Mouse (Mus musculus): Measurements from ENCODE around the gene Acd. TPM values are rescaled to one million over a fixed set of nuclear protein-coding genes. Genes with fewer than 3 reads are reported as not detected.

The Acd gene
- 95.6 and 97.6 TPM in 2 replicates for polyA plus RNA-seq (2015; fragmentation: Nextera tagmentation; extraction: Ambion mirVana)

GRCm38 (mm10) chr8:105700966-105701824 lies at the start of gene Acd, which contains the start of gene Pard6a:
Gene Acd, minus strand, starts transcription at chr8:105701102.
Gene Pard6a, plus strand, starts transcription at chr8:105701148.
- H3K4me1 ChIP-seq (ENCODE audit: control insufficient read depth, insufficient read depth, low read length), result peaks cover 18% of the 10 kb centered on the region
- H3K9ac ChIP-seq (ENCODE audit: low read depth, low read length), result peak within 1 kb of the TSS; percentile 76
- H3K9me3 ChIP-seq (replicated peaks; ENCODE audit: control insufficient read depth, low read length, poor library complexity, severe bottlenecking), result no peaks in the 10 kb centered on the region
- no peaks in the 10 kb centered on the region for H3K27me3 ChIP-seq (ENCODE audit: control insufficient read depth, insufficient read depth, low read depth, low read length)
- H3K4me2 ChIP-seq (ENCODE audit: low read length), result peak within 1 kb of the TSS; percentile 99
- peaks cover 24% of the 10 kb centered on the region for H3K36me3 ChIP-seq (ENCODE audit: control insufficient read depth, insufficient read depth, low read length)
- peak within 1 kb of the TSS; percentile 76 for H3K4me3 ChIP-seq (ENCODE audit: low read depth, low read length)
- H3K27ac ChIP-seq (ENCODE audit: low read length), result peak within 1 kb of the TSS; percentile 94
- peak; percentile 75 for ATAC-seq
- WGBS, result under 1% methylated on average over 59 of the region's 60 CpGs

DNA sequence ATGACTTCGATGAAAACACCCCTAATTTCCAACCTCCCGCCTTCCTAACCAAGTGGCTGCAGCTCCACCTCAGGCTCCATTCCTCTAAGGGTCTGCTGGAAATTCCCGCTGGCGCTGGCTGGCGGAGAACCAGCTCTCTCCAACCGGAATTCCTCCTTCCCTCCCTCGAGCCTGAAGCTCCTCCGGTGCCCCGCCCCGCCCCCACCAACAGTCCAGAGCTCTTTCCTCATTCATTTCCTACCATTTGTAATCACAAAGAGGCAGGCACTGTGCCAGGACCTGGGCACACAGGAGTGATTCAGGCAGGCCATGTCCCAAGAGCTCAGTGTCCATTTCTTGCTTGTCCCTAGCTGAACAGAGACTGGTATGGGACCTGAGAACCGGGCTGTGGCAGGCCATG lies 49.7 kb upstream of the Acd start:
- H3K9me3 ChIP-seq (replicated peaks; ENCODE audit: control insufficient read depth, low read length, poor library complexity, severe bottlenecking), result no peaks in the 10 kb centered on the region
- H3K27ac ChIP-seq (ENCODE audit: low read length), result peak overlapping the region; percentile 43
- no peaks in the 10 kb centered on the region for H3K36me3 ChIP-seq (ENCODE audit: control insufficient read depth, insufficient read depth, low read length)
- H3K4me3 ChIP-seq (ENCODE audit: low read depth, low read length), result no peak overlapping the region
- peak overlapping the region; percentile 28; the same call in 1 of the 2 replicates for H3K9ac ChIP-seq (ENCODE audit: low read depth, low read length)
- 11% methylated on average over 11 of the region's 11 CpGs for WGBS
- 0 out of 2 replicates have a peak, but pooled peaks have one; percentile 20 for ATAC-seq
- H3K4me1 ChIP-seq (ENCODE audit: control insufficient read depth, insufficient read depth, low read length), result peaks cover 45% of the 10 kb centered on the region
- peak overlapping the region; percentile 33 for H3K4me2 ChIP-seq (ENCODE audit: low read length)
- no peaks in the 10 kb centered on the region for H3K27me3 ChIP-seq (ENCODE audit: control insufficient read depth, insufficient read depth, low read depth, low read length)

- H3K27me3 ChIP-seq (ENCODE audit: control insufficient read depth, insufficient read depth, low read depth, low read length), result no peaks in the 10 kb centered on the region
- no peak overlapping the region for H3K4me3 ChIP-seq (ENCODE audit: low read depth, low read length)
- H3K9me3 ChIP-seq (replicated peaks; ENCODE audit: control insufficient read depth, low read length, poor library complexity, severe bottlenecking), result no peaks in the 10 kb centered on the region
- H3K27ac ChIP-seq (ENCODE audit: low read length), result no peak overlapping the region
- no peak for ATAC-seq
- no peak overlapping the region for H3K9ac ChIP-seq (ENCODE audit: low read depth, low read length)
- H3K4me2 ChIP-seq (ENCODE audit: low read length), result no peak overlapping the region
- H3K4me1 ChIP-seq (ENCODE audit: control insufficient read depth, insufficient read depth, low read length), result 0 out of 2 replicates have a peak, but pooled peaks cover 3% of the 10 kb centered on the region
- 92% methylated on average over 4 of the region's 4 CpGs for whole genome bisulfite sequencing
- no peaks in the 10 kb centered on the region for H3K36me3 ChIP-seq (ENCODE audit: control insufficient read depth, insufficient read depth, low read length)
Observed at GRCm38 (mm10) chr8:105743301-105743700, 42.4 kb upstream of the Acd start.

GRCm38 (mm10) chr8:105739216-105739615 lies 38.3 kb upstream of the Acd start:
- H3K27me3 ChIP-seq (ENCODE audit: control insufficient read depth, insufficient read depth, low read depth, low read length), result no peaks in the 10 kb centered on the region
- no peaks in the 10 kb centered on the region for H3K36me3 ChIP-seq (ENCODE audit: control insufficient read depth, insufficient read depth, low read length)
- WGBS, result 96% methylated on average over 5 of the region's 5 CpGs
- H3K9ac ChIP-seq (ENCODE audit: low read depth, low read length), result no peak overlapping the region
- H3K9me3 ChIP-seq (replicated peaks; ENCODE audit: control insufficient read depth, low read length, poor library complexity, severe bottlenecking), result no peaks in the 10 kb centered on the region
- H3K4me3 ChIP-seq (ENCODE audit: low read depth, low read length), result no peak overlapping the region
- H3K4me1 ChIP-seq (ENCODE audit: control insufficient read depth, insufficient read depth, low read length), result no peaks in the 10 kb centered on the region
- no peak for ATAC-seq
- no peak overlapping the region for H3K27ac ChIP-seq (ENCODE audit: low read length)
- H3K4me2 ChIP-seq (ENCODE audit: low read length), result no peak overlapping the region

- no peaks in the 10 kb centered on the region for H3K27me3 ChIP-seq (ENCODE audit: control insufficient read depth, insufficient read depth, low read depth, low read length)
- no peaks in the 10 kb centered on the region for H3K9me3 ChIP-seq (replicated peaks; ENCODE audit: control insufficient read depth, low read length, poor library complexity, severe bottlenecking)
- H3K27ac ChIP-seq (ENCODE audit: low read length), result no peak overlapping the region
Observed at GRCm38 (mm10) chr8:105732186-105732585, 31.3 kb upstream of the Acd start.

GRCm38 (mm10) chr8:105727397-105728124 lies 26.7 kb upstream of the Acd start:
- WGBS, result 86% methylated on average over 18 of the region's 18 CpGs
- Histone ChIP-seq H3K27me3 (ENCODE audit: control insufficient read depth, insufficient read depth, low read depth, low read length) (no peaks in the 10 kb centered on the region), H3K4me2 (ENCODE audit: low read length) (no peak overlapping the region), H3K9me3 (replicated peaks; ENCODE audit: control insufficient read depth, low read length, poor library complexity, severe bottlenecking) (no peaks in the 10 kb centered on the region), H3K36me3 (ENCODE audit: control insufficient read depth, insufficient read depth, low read length) (peaks cover 30% of the 10 kb centered on the region), H3K4me3 (ENCODE audit: low read depth, low read length) (no peak overlapping the region), H3K4me1 (ENCODE audit: control insufficient read depth, insufficient read depth, low read length) (no peaks in the 10 kb centered on the region), H3K27ac (ENCODE audit: low read length) (no peak overlapping the region; the same call in 1 of the 2 replicates), H3K9ac (ENCODE audit: low read depth, low read length) (no peak overlapping the region)
- no peak for ATAC-seq

More at GRCm38 (mm10) chr8:105732186-105732585, 31.3 kb upstream of the Acd start:
- 95% methylated on average over 5 of the region's 5 CpGs for whole genome bisulfite sequencing
- no peak overlapping the region for H3K4me2 ChIP-seq (ENCODE audit: low read length)
- no peak overlapping the region for H3K4me3 ChIP-seq (ENCODE audit: low read depth, low read length)
- peaks cover 11% of the 10 kb centered on the region for H3K36me3 ChIP-seq (ENCODE audit: control insufficient read depth, insufficient read depth, low read length)
- H3K4me1 ChIP-seq (ENCODE audit: control insufficient read depth, insufficient read depth, low read length), result no peaks in the 10 kb centered on the region
- no peak overlapping the region for H3K9ac ChIP-seq (ENCODE audit: low read depth, low read length)
- no peak for ATAC-seq

GRCm38 (mm10) chr8:105725726-105726125 lies 24.8 kb upstream of the Acd start:
- no peaks in the 10 kb centered on the region for H3K27me3 ChIP-seq (ENCODE audit: control insufficient read depth, insufficient read depth, low read depth, low read length)
- H3K9me3 ChIP-seq (replicated peaks; ENCODE audit: control insufficient read depth, low read length, poor library complexity, severe bottlenecking), result no peaks in the 10 kb centered on the region
- no peak for ATAC-seq
- no peak overlapping the region for H3K27ac ChIP-seq (ENCODE audit: low read length)
- peaks cover 26% of the 10 kb centered on the region for H3K36me3 ChIP-seq (ENCODE audit: control insufficient read depth, insufficient read depth, low read length)
- no peak overlapping the region for H3K4me2 ChIP-seq (ENCODE audit: low read length)
- WGBS, result 85% methylated on average over 5 of the region's 5 CpGs
- H3K4me1 ChIP-seq (ENCODE audit: control insufficient read depth, insufficient read depth, low read length), result no peaks in the 10 kb centered on the region
- no peak overlapping the region for H3K4me3 ChIP-seq (ENCODE audit: low read depth, low read length)
- H3K9ac ChIP-seq (ENCODE audit: low read depth, low read length), result no peak overlapping the region

- Histone ChIP-seq H3K4me3 (ENCODE audit: low read depth, low read length) (no peak overlapping the region), H3K27ac (ENCODE audit: low read length) (no peak overlapping the region), H3K4me1 (ENCODE audit: control insufficient read depth, insufficient read depth, low read length) (no peaks in the 10 kb centered on the region), H3K27me3 (ENCODE audit: control insufficient read depth, insufficient read depth, low read depth, low read length) (no peaks in the 10 kb centered on the region), H3K9me3 (replicated peaks; ENCODE audit: control insufficient read depth, low read length, poor library complexity, severe bottlenecking) (no peaks in the 10 kb centered on the region), H3K36me3 (ENCODE audit: control insufficient read depth, insufficient read depth, low read length) (peaks cover 25% of the 10 kb centered on the region), H3K4me2 (ENCODE audit: low read length) (no peak overlapping the region), H3K9ac (ENCODE audit: low read depth, low read length) (no peak overlapping the region)
- WGBS, result 90% methylated on average over 9 of the region's 9 CpGs
- ATAC-seq, result no peak
Observed at GRCm38 (mm10) chr8:105722861-105723260, 22.0 kb upstream of the Acd start.
